Mouse (Mus musculus) cerebellum, adult 2 months (tissue): ENCODE results near the gene Fuz.
A peak's percentile ranks its signal among the peaks of the same experiment; 100 is the strongest.

Source experiments
- CTCF ChIP-seq: fragments of 200-500 bp; IDR thresholded peaks from 2 replicates; pipeline ENCODE4 v1.5.1; 2011; ENCODE audit warnings: low read depth, mild to moderate bottlenecking, control low read depth, low read length, moderate library complexity, borderline replicate concordance; ENCODE audit not compliant: insufficient read depth
- POLR2A ChIP-seq: fragments of 200-500 bp; IDR thresholded peaks from 2 replicates; pipeline ENCODE4 v1.6.1; 2011; ENCODE audit warnings: low read length, control low read depth, borderline replicate concordance; ENCODE audit not compliant: insufficient read depth

DNA sequence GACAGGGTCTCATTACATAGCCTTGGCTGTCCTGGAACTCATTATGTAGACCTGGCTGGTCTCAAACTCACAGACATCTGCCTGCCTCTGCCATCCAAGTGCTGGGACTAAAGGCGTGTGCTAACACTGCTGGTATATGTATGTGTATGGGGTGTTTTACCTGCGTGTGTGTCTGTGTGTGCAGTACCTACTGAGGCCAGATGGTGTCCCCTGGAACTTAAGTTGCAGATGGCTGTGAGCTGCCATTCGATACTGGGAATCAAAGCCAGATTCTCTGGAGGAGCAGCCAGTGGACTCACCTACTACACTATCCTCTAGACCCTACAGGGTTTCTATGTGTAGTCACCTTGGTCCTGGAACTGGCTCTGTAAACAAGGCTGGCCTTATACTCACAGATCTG, 29.6 kb downstream of the Fuz start:
- TF ChIP-seq POLR2A (no peak), CTCF (peak; percentile 63)
